Mouse (Mus musculus): ENCODE results near the gene Serpina3n.

DNA sequence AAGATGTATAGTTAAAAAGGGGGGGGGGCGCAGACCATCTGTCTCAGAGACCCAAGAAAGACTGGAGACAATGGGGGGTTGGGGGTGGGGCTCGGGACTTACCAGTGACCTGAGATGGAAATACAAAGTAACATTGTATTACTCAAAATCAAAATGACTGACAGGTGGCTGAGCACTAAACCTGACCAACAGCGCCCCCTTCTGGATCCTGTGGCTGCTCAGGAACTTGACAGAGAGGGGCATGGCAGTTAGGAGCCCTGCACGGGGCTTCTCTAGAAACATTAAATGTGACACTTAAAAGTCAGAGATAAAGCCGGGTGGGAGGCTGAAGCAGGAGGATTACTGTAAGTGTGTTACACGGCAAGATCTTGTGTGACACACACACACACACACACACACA lies 52.8 kb downstream of the Serpina3n start:
- TF ChIP-seq POLR2A (IDR thresholded peaks at IDR 0.05; ENCODE audit: insufficient read length, low read depth): no peak
- TF ChIP-seq MAX (IDR thresholded peaks at IDR 0.05; ENCODE audit: low read depth): no peak
- TF ChIP-seq POLR2AphosphoS2 (IDR thresholded peaks at IDR 0.05; ENCODE audit: insufficient read length, low read depth): no peak
- TF ChIP-seq USF1 (IDR thresholded peaks at IDR 0.05; ENCODE audit: low read depth): no peak
- no peak for TF ChIP-seq TCF12 (IDR thresholded peaks at IDR 0.05; ENCODE audit: insufficient read depth, poor library complexity, severe bottlenecking)
- TF ChIP-seq MYOG (IDR thresholded peaks at IDR 0.05; ENCODE audit: control insufficient read depth in 1 of 3, insufficient read depth in 1 of 3, insufficient read length in 2 of 3, low read depth in 2 of 3): no peak
- no peak for TF ChIP-seq E2F4 (IDR thresholded peaks at IDR 0.05; ENCODE audit: insufficient read depth)
- no peak for TF ChIP-seq TCF3 (IDR thresholded peaks at IDR 0.05; ENCODE audit: insufficient read length, low read depth)
- no peak for TF ChIP-seq CEBPB (IDR thresholded peaks at IDR 0.05; ENCODE audit: insufficient read depth, poor library complexity, severe bottlenecking)
- TF ChIP-seq REST (IDR thresholded peaks at IDR 0.05; ENCODE audit: insufficient read depth, insufficient read length): no peak

Measured in myocyte (in vitro differentiated cells).